Comparison of ENCODE assay signal across 14 mouse cellular contexts in the genomic region with DNA sequence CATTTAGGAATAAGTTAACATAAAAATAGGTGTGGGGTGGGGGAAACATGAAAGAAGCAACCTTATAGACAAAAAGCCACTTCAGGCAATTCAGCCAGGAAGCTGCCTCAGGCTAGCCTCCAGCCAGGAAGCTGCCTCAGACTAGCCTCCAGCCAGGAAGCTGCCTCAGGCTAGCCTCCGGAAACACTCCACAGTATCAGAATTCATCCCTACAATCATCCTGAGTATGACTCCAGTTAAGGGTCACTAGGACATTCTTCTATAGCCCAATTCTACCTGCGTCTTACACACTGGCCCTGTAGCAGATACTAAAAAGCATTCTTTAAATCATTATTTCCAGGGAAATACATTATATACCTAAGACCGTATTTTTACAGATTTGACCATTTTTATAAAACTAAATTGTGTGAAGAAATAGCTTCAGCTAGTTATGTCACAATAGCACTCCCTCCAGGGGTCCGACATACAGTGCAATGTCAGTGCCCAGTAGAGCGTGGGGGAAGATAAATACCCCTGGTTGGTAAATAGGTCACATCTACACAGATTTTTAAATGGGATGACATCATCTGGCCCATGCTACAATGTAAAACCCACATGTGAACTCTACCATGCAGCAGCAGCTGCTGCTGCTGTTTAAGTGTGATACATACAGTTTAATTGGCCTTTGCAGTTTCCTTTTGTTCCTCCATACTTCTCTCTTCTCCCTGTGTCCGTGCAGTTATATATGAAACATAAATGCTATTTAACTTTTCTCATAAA. TPM values are rescaled to one million over a fixed set of nuclear protein-coding genes. Genes with fewer than 3 reads are reported as not detected.
A peak's percentile ranks its signal among the peaks of the same experiment; 100 is the strongest.
DNase-seq lines count a peak whose midpoint lies in the region; ATAC-seq and TF ChIP-seq lines count a peak whose summit lies in the region.
"Had no signal": no experiment of that assay in that cellular context is flagged by ENCODE, and none has a peak within 500 bp of the region (broad histone marks: within the 10 kb centered on the region; RNA-seq: fewer than 3 reads in every experiment).

No protein-coding gene starts in this region.

- WGBS in forebrain, embryonic 11.5 days: 23% methylated on average over 6 of the region's 6 CpGs
- WGBS in forebrain, postnatal 0 days: 32% methylated on average over 6 of the region's 6 CpGs
- 39% methylated on average over 6 of the region's 6 CpGs for WGBS in hindbrain, embryonic 12.5 days
- 36% methylated on average over 6 of the region's 6 CpGs for WGBS in midbrain, embryonic 16.5 days

- H3K36me3 ChIP-seq in forebrain, embryonic 11.5 days (ENCODE audit: control insufficient read depth, insufficient read depth, low read length): no peaks in the 10 kb centered on the region
- no peaks in the 10 kb centered on the region for H3K36me3 ChIP-seq in forebrain, postnatal 0 days (ENCODE audit: insufficient read depth)
- no peaks in the 10 kb centered on the region for H3K36me3 ChIP-seq in ES-E14 (ENCODE audit: control insufficient read depth, insufficient read depth, low read length, poor library complexity, severe bottlenecking)
- H3K36me3 ChIP-seq in hindbrain, embryonic 12.5 days: no peaks in the 10 kb centered on the region
- H3K36me3 ChIP-seq in midbrain, embryonic 16.5 days (ENCODE audit: control insufficient read depth, insufficient read depth, low read length): no peaks in the 10 kb centered on the region
- H3K36me3 ChIP-seq: heart, embryonic 13.5 days; hindbrain, embryonic 15.5 days; kidney, embryonic 15.5 days had no signal

- no peaks in the 10 kb centered on the region for H3K9me3 ChIP-seq in forebrain, embryonic 11.5 days (ENCODE audit: control insufficient read depth, low read length)
- no peaks in the 10 kb centered on the region for H3K9me3 ChIP-seq in forebrain, postnatal 0 days (ENCODE audit: low read length)
- no peaks in the 10 kb centered on the region for H3K9me3 ChIP-seq in ES-E14 (ENCODE audit: control insufficient read depth, insufficient read depth, low read depth, low read length)
- H3K9me3 ChIP-seq in hindbrain, embryonic 12.5 days (replicated peaks): no peaks in the 10 kb centered on the region
- no peaks in the 10 kb centered on the region for H3K9me3 ChIP-seq in midbrain, embryonic 16.5 days (replicated peaks; ENCODE audit: control insufficient read depth, low read length, poor library complexity, severe bottlenecking)
- H3K9me3 ChIP-seq: heart, embryonic 13.5 days; hindbrain, embryonic 15.5 days; kidney, embryonic 15.5 days had no signal

- peak overlapping the region; percentile 68 for H3K27ac ChIP-seq in forebrain, embryonic 11.5 days (ENCODE audit: low read depth, low read length)
- no peak overlapping the region for H3K27ac ChIP-seq in forebrain, postnatal 0 days (ENCODE audit: low read depth, low read length)
- H3K27ac ChIP-seq in ES-E14 (ENCODE audit: insufficient read depth, low read depth, low read length, poor library complexity, severe bottlenecking): no peak overlapping the region; the same call in 1 of the 2 replicates
- H3K27ac ChIP-seq in hindbrain, embryonic 12.5 days: no peak overlapping the region
- H3K27ac ChIP-seq in midbrain, embryonic 16.5 days (ENCODE audit: low read length): no peak overlapping the region
- H3K27ac ChIP-seq: heart, embryonic 13.5 days; hindbrain, embryonic 15.5 days had no signal

- peaks cover 15% of the 10 kb centered on the region; the same call in 1 of the 2 replicates for H3K4me1 ChIP-seq in forebrain, embryonic 11.5 days (replicated peaks; ENCODE audit: control insufficient read depth, insufficient read depth, low read length)
- 0 out of 2 replicates have a peak, but pooled peaks cover 4% of the 10 kb centered on the region for H3K4me1 ChIP-seq in forebrain, postnatal 0 days (ENCODE audit: insufficient read depth)
- peaks cover 0 to 7% of the 10 kb centered on the region in 2 experiments; a peak in 2 of 4 replicates for H3K4me1 ChIP-seq in ES-E14 (ENCODE audit: control insufficient read depth in 2 of 2, insufficient read depth in 2 of 2, low read length in 2 of 2, poor library complexity in 1 of 2)
- H3K4me1 ChIP-seq in hindbrain, embryonic 12.5 days: peaks cover 6% of the 10 kb centered on the region; the same call in 1 of the 2 replicates
- H3K4me1 ChIP-seq in midbrain, embryonic 16.5 days (ENCODE audit: control insufficient read depth, insufficient read depth, low read length): peaks cover 2% of the 10 kb centered on the region; the same call in 1 of the 2 replicates
- H3K4me1 ChIP-seq: heart, embryonic 13.5 days had no signal

- H3K27me3 ChIP-seq in forebrain, embryonic 11.5 days (ENCODE audit: control insufficient read depth, insufficient read depth, low read length): no peaks in the 10 kb centered on the region
- no peaks in the 10 kb centered on the region for H3K27me3 ChIP-seq in forebrain, postnatal 0 days (ENCODE audit: insufficient read depth, low read length)
- H3K27me3 ChIP-seq in hindbrain, embryonic 12.5 days: no peaks in the 10 kb centered on the region
- no peaks in the 10 kb centered on the region for H3K27me3 ChIP-seq in midbrain, embryonic 16.5 days (ENCODE audit: control insufficient read depth, insufficient read depth, low read depth, low read length)
- H3K27me3 ChIP-seq: heart, embryonic 13.5 days; hindbrain, embryonic 15.5 days; kidney, embryonic 15.5 days had no signal

- peak; percentile 85 for ATAC-seq in forebrain, embryonic 11.5 days (replicated peaks; ENCODE audit: low FRiP score)
- no peak for ATAC-seq in forebrain, postnatal 0 days
- peak; percentile 71; the same call in 1 of the 2 replicates for ATAC-seq in hindbrain, embryonic 12.5 days (ENCODE audit: low FRiP score)
- ATAC-seq in midbrain, embryonic 16.5 days: peak; percentile 30; the same call in 1 of the 2 replicates
- no peak for ATAC-seq in megakaryocyte, adult 5-6 weeks (ENCODE audit: poor library complexity, severe bottlenecking)

- no peak overlapping the region for H3K4me2 ChIP-seq in forebrain, embryonic 11.5 days (ENCODE audit: low read depth, low read length, severe bottlenecking)
- H3K4me2 ChIP-seq in forebrain, postnatal 0 days (ENCODE audit: low read depth): no peak overlapping the region
- no peak overlapping the region for H3K4me2 ChIP-seq in hindbrain, embryonic 12.5 days (replicated peaks)
- no peak overlapping the region for H3K4me2 ChIP-seq in midbrain, embryonic 16.5 days (ENCODE audit: low read length)
- H3K4me2 ChIP-seq: heart, embryonic 13.5 days; hindbrain, embryonic 15.5 days; kidney, embryonic 15.5 days had no signal

- in situ Hi-C loops in ES-E14 (cut with MboI; ENCODE audit: low sequenced_read_pairs in 2 of 2, unreplicated experiment in 2 of 2): no loop called here

- no peak overlapping the region for H3K4me3 ChIP-seq in forebrain, embryonic 11.5 days (ENCODE audit: low read depth, low read length)
- no peak overlapping the region for H3K4me3 ChIP-seq in forebrain, postnatal 0 days (ENCODE audit: low read depth, low read length)
- H3K4me3 ChIP-seq in ES-E14 (ENCODE audit: insufficient read depth in 1 of 2, low read depth in 1 of 2, low read length in 2 of 2, poor library complexity in 1 of 2, severe bottlenecking in 1 of 2): no peak overlapping the region
- no peak overlapping the region for H3K4me3 ChIP-seq in hindbrain, embryonic 12.5 days
- no peak overlapping the region for H3K4me3 ChIP-seq in midbrain, embryonic 16.5 days (ENCODE audit: low read depth, low read length)
- H3K4me3 ChIP-seq: heart, embryonic 13.5 days; hindbrain, embryonic 15.5 days; kidney, embryonic 15.5 days had no signal

- no peak for DNase-seq in forebrain, embryonic 11.5 days (ENCODE audit: low spot score)
- no peak for DNase-seq in forebrain, postnatal 0 days
- DNase-seq in ES-E14 (ENCODE audit: low read depth, low spot score): peak; percentile 50
- DNase-seq in liver: no peak
- DNase-seq in cerebellum, adult 18-20 months: no peak
- DNase-seq: cerebellum, postnatal 36 days; gastrocnemius, postnatal 25 days; lung, postnatal 4 days had no signal

- H3K9ac ChIP-seq in forebrain, embryonic 11.5 days (ENCODE audit: low read length): no peak overlapping the region
- H3K9ac ChIP-seq in forebrain, postnatal 0 days: no peak overlapping the region
- H3K9ac ChIP-seq in ES-E14 (ENCODE audit: insufficient read depth, low read depth, low read length, poor library complexity, severe bottlenecking): no peak overlapping the region
- no peak overlapping the region for H3K9ac ChIP-seq in hindbrain, embryonic 12.5 days
- H3K9ac ChIP-seq in midbrain, embryonic 16.5 days (ENCODE audit: low read depth, low read length): no peak overlapping the region
- H3K9ac ChIP-seq: heart, embryonic 13.5 days; hindbrain, embryonic 15.5 days; kidney, embryonic 15.5 days had no signal

- TF ChIP-seq CTCF in forebrain, postnatal 0 days (IDR thresholded peaks at IDR 0.05; ENCODE audit: low read depth): no peak

TF ChIP-seq in ES-E14, 5 proteins besides CTCF, POLR2A, EP300 and RAD21:
- TF ChIP-seq CHD2 (IDR thresholded peaks at IDR 0.05; ENCODE audit: low read depth, low read length): peak; percentile 33; the same call in 1 of the 2 replicates
- TF ChIP-seq MAFK (IDR thresholded peaks at IDR 0.05; ENCODE audit: insufficient read depth, low read depth, low read length): no peak
- TF ChIP-seq ZNF384 (IDR thresholded peaks at IDR 0.05; ENCODE audit: low read depth, low read length): peak; percentile 85; the same call in 1 of the 2 replicates
- no peak for TF ChIP-seq HCFC1 (IDR thresholded peaks at IDR 0.05; ENCODE audit: borderline replicate concordance, insufficient read depth, low read length)
- no peak for TF ChIP-seq ZC3H11A (IDR thresholded peaks at IDR 0.05; ENCODE audit: borderline replicate concordance, low read depth, low read length)
TF ChIP-seq in ES-E14: peak in this region for 2.

RNA-seq across cellular contexts. Expression of a gene that starts 6.4 kb away (rescaled TPM):
- polyA plus RNA-seq in forebrain, embryonic 11.5 days (2014; fragmentation: Nextera tagmentation; extraction: Ambion mirVana): 89.3 and 106 TPM in 2 replicates
- total RNA-seq in forebrain, postnatal 0 days (2014; rRNA removed): 27.5 and 45.4 TPM in 2 replicates
- polyA plus RNA-seq in forebrain, postnatal 0 days (2015; fragmentation: Nextera tagmentation; extraction: Ambion mirVana): 25.1 and 33.0 TPM in 2 replicates
- 0.95 and 2.3 TPM in 2 replicates for total RNA-seq in ES-E14 (2012; rRNA removed)
- 18.6 and 18.9 TPM in 2 replicates for polyA plus RNA-seq in hindbrain, embryonic 12.5 days (2016; fragmentation: Nextera tagmentation; extraction: Ambion mirVana)
- polyA plus RNA-seq in midbrain, embryonic 16.5 days (2015; fragmentation: Nextera tagmentation; extraction: Ambion mirVana): 9.6 and 10.2 TPM in 2 replicates
- total RNA-seq in megakaryocyte, adult 5-6 weeks (2015): not detected in 2 replicates
- total RNA-seq in megakaryocyte, adult 5-6 weeks (2017): not detected in 2 replicates

RNA-seq across cellular contexts. Expression of a gene that starts 34.8 kb away (rescaled TPM):
- 29.6 and 33.6 TPM in 2 replicates for polyA plus RNA-seq in forebrain, embryonic 11.5 days (2014; fragmentation: Nextera tagmentation; extraction: Ambion mirVana)
- total RNA-seq in forebrain, postnatal 0 days (2014; rRNA removed): 30.6 and 31.0 TPM in 2 replicates
- 14.6 and 16.2 TPM in 2 replicates for polyA plus RNA-seq in forebrain, postnatal 0 days (2015; fragmentation: Nextera tagmentation; extraction: Ambion mirVana)
- 42.1 and 60.6 TPM in 2 replicates for total RNA-seq in ES-E14 (2012; rRNA removed)
- 26.7 and 27.5 TPM in 2 replicates for polyA plus RNA-seq in hindbrain, embryonic 12.5 days (2016; fragmentation: Nextera tagmentation; extraction: Ambion mirVana)
- polyA plus RNA-seq in midbrain, embryonic 16.5 days (2015; fragmentation: Nextera tagmentation; extraction: Ambion mirVana): 21.6 and 24.9 TPM in 2 replicates
- total RNA-seq in megakaryocyte, adult 5-6 weeks (2015): 28.0 and 29.2 TPM in 2 replicates
- total RNA-seq in megakaryocyte, adult 5-6 weeks (2017): 33.7 and 40.5 TPM in 2 replicates

Comparison
In these comparisons a context has a peak if more than half of its experiments do, and no peak if none do; other contexts are left out.
1. ATAC-seq: peak in forebrain, embryonic 11.5 days (single experiment), hindbrain, embryonic 12.5 days (single experiment) and midbrain, embryonic 16.5 days (single experiment); none in forebrain, postnatal 0 days (single experiment) and megakaryocyte, adult 5-6 weeks (single experiment).